In the genomic region with DNA sequence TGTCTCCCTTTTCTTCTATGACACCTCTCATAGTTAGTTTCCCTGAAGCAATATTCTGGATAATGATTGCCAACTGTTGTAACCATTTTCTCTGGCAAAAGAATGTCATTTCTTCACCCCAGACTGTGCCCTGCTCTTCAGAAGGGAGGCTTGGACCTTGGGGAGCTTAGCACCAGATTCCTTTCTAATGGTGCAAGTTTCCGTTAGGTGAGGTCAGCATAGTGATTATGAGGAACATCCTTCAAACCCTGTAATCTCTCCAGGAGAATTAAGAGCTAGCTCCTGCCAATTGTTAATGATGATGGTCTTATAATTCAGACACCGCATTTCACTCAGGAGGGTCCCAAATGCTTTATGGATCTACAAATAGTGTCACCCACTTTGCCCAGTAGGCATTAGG, we compare ENCODE assay signal across 35 mouse cellular contexts. TPM values are rescaled to one million over a fixed set of nuclear protein-coding genes. Genes with fewer than 3 reads are reported as not detected.
"Had no signal": no experiment of that assay in that cellular context is flagged by ENCODE, and none has a peak within 500 bp of the region (broad histone marks: within the 10 kb centered on the region; RNA-seq: fewer than 3 reads in every experiment).

No protein-coding gene starts in this region.

- H3K4me3 ChIP-seq: embryonic facial prominence, embryonic 10.5 days; embryonic facial prominence, embryonic 12.5 days; embryonic facial prominence, embryonic 13.5 days; embryonic facial prominence, embryonic 15.5 days; erythroblast, embryonic 14.5 days; forebrain, embryonic 10.5 days; forebrain, embryonic 12.5 days; forebrain, embryonic 13.5 days; forebrain, embryonic 15.5 days; gastrocnemius, adult 2 months had no signal

- DNase-seq: cerebellum, adult 8-10 months; cerebellum, adult 9-10 months; cerebellum, adult 9-11 months; cerebellum, postnatal 10 days; cerebellum, postnatal 14 days; cerebellum, postnatal 25 days; cerebellum, postnatal 36 days; embryo, embryonic 11 days; forebrain, postnatal 0 days; gastrocnemius, adult 2 months; gastrocnemius, postnatal 10 days; gastrocnemius, postnatal 14 days; gastrocnemius, postnatal 25 days; gastrocnemius, postnatal 36 days; heart, adult 18-20 months had no signal

- H3K36me3 ChIP-seq: embryonic facial prominence, embryonic 10.5 days; embryonic facial prominence, embryonic 12.5 days; embryonic facial prominence, embryonic 13.5 days; embryonic facial prominence, embryonic 15.5 days; forebrain, embryonic 10.5 days; forebrain, embryonic 12.5 days; forebrain, embryonic 15.5 days had no signal

- H3K27me3 ChIP-seq: embryonic facial prominence, embryonic 12.5 days; embryonic facial prominence, embryonic 13.5 days; embryonic facial prominence, embryonic 15.5 days had no signal

- H3K9ac ChIP-seq: embryonic facial prominence, embryonic 12.5 days; embryonic facial prominence, embryonic 13.5 days; embryonic facial prominence, embryonic 15.5 days; forebrain, embryonic 12.5 days; forebrain, embryonic 13.5 days; forebrain, embryonic 15.5 days; forebrain, postnatal 0 days had no signal

- H3K4me1 ChIP-seq: embryonic facial prominence, embryonic 10.5 days; embryonic facial prominence, embryonic 12.5 days; embryonic facial prominence, embryonic 13.5 days; embryonic facial prominence, embryonic 15.5 days had no signal

- H3K9me3 ChIP-seq: embryonic facial prominence, embryonic 15.5 days had no signal

- ATAC-seq: forebrain, embryonic 13.5 days; forebrain, embryonic 14.5 days; forebrain, embryonic 15.5 days; forebrain, embryonic 16.5 days; forebrain, postnatal 0 days had no signal

- H3K4me2 ChIP-seq: embryonic facial prominence, embryonic 12.5 days; embryonic facial prominence, embryonic 13.5 days; embryonic facial prominence, embryonic 15.5 days; forebrain, embryonic 12.5 days; forebrain, embryonic 13.5 days; forebrain, embryonic 15.5 days had no signal

- H3K27ac ChIP-seq: embryonic facial prominence, embryonic 10.5 days; embryonic facial prominence, embryonic 12.5 days; embryonic facial prominence, embryonic 13.5 days; embryonic facial prominence, embryonic 15.5 days; forebrain, embryonic 10.5 days; forebrain, embryonic 12.5 days; forebrain, embryonic 13.5 days; forebrain, embryonic 15.5 days; gastrocnemius, adult 2 months had no signal

RNA-seq across cellular contexts. Expression of a gene that starts 19.5 kb away (rescaled TPM):
- total RNA-seq: common myeloid progenitor, adult 5-6 weeks; forebrain, postnatal 0 days; gastrocnemius, adult 18-20 months; gastrocnemius, adult 2 months; gastrocnemius, adult 8-10 months; gastrocnemius, postnatal 10 days; gastrocnemius, postnatal 14 days; gastrocnemius, postnatal 25 days; gastrocnemius, postnatal 36 days; gastrocnemius, postnatal 4 days; granulocyte monocyte progenitor cell, adult 5-6 weeks; heart, adult 18-20 months; heart, adult 8-10 months had no signal
- polyA plus RNA-seq: cortical plate, adult 2 months; embryonic facial prominence, embryonic 15.5 days; erythroblast, embryonic 14.5 days; frontal cortex, adult 2 months; gonadal fat pad, adult 2 months had no signal
